Mouse (Mus musculus): Measurements from ENCODE around the gene Rhbdf2.
"Not testable (repeated sequence)": the region's sequence is repeated elsewhere in the genome, so short reads cannot be mapped to it uniquely, and the experiment has no call there.

Gene Rhbdf2

DNA sequence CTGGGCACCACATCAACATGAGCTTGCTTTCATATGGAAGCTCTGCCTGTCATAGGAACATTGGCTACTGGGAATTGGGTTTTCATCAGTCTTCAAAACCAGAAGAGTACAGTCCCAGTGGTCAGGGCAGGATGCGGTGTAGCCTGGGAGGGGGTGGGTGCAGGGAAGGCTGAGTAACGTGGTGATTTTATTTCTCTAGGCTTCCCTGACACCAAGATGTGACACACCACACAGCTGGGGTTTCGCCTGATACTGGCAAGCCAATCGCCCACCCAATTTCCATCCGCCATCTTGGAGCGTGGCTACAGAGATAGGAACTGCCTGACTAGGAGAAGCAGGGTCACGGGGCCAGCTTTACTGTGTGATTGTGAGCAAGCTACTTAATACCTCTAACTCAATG is 8.2 kb downstream of the Rhbdf2 start:
- DNase-seq (ENCODE audit: low spot score): no peak

DNA sequence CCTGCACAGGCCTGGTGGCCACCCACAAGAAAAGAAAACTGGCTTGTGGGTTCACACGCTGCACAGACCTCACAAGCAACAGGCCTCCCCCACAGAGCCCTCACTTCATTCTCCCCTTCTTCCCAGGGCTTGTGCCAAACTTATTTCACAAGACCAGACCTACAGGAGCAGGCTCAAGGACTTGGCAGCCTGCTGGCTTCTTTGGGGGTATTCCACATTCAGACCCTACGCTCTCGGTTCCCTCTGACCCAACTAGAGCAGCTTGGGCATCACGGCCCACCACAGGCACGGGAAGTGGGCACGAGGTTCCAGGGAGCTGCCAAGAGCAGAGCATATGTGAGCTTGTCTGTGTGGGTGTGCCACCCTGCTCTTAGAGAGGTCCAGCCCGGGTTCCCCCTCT is 9.2 kb downstream of the Rhbdf2 start:
- DNase-seq (ENCODE audit: low spot score): no peak

DNA sequence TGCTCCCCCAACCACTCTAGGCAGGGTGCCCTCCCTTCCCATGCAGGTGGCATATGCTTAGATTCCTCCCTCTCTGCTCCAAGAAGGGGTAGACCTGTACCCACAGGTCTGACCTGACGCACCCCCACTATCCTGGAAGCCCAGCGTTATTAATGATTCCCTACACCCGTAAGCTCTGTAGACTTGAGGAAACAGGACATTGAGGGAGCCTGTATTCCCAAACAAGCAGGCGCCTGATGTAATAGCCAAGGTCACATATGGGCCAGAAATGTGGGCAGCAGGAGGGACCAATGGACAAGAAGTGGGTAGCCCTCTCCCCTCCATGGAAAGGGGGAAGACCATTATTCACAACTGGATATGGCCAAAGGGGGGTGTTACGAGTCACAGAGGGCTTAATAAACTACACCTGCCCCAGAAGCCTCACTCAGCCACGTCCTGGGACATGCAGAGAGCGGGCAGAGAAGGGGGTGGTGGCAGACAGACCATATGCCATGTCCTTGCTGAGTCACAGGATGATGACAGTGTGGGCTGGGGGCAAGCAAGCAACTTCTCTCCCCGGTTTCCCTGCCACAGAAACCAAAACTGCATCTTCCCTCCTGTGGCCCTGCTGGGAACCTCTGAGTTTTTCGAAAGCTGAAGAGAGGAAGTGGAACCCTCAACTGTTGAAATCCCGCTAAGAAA is 10.2 kb downstream of the Rhbdf2 start:
- DNase-seq (ENCODE audit: low spot score): no peak

DNA sequence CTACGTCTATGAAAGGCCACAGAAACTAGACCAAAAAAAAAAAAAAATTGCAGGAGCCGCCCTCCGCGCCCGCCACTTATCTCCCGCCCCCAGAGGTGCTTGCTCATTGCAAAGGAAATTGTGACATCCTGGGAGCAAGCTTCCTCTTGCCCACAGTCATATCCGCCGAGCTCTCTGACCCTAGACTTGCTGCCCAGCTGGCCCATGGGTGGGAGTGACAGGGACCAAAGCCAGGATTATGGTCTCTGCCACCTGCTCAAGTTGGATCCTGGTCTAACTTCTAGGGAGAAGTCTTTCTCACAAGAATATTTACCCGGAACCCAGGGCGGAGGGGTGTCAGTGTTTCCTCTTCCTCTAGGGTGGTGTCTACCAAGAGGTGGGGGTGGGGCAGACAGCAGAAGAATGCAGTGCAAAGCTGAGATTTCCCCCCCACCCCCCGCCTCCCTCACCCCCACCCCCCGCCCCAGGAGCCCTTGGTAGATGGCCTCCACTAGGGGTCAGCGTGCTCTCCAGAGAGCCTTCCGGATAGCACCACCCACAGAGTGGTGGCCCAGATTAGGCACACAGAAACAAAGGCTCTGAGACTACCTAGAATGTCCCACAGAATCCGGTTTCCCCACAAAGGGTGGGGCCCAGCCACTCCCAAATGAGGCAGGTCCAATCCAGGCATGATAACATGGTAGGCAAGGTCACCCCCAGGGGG is 10.9 kb downstream of the Rhbdf2 start:
- peak; percentile 41 for DNase-seq (ENCODE audit: low spot score)

DNA sequence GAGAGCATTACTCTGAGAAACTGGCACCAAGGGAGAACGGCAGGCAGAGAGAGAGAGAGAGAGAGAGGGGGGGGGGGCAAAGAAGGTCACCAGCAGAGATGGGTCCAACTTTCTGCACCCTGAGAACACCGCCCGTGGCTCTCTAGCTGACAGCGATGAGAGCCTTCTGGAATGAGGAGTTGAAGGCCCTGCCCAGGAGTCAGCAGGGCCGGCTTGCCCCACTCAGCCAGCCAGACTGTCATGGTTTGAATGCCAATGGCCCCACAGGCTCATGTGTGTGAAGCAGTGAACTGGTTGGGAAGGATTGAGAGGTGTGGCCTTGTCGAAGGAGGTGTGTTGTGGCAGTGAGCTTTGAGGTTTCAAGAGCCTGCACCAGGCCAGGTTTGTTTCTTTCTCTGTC is 13.6 kb downstream of the Rhbdf2 start:
- no peak for DNase-seq (ENCODE audit: low spot score)

DNA sequence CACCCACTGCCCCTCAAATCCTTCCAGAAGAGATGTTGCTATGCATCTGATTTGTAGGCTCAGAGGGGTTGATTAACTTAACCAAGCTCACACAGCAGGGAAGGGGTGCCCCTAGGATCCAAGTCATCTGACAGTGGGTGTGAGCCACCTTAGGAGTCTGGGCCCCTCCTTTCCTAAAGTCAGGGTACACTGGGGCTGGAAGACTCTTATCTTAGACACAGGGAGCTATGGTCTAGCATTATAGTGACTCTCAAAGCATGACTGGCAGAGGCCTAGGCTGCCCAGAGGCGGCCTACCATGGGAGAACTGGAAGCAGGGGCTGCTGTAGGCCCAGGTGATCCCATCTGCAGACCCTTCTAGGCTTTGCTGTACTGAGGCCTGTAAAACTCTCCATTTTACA is 14.3 kb downstream of the Rhbdf2 start:
- no peak for DNase-seq (ENCODE audit: low spot score)

DNA sequence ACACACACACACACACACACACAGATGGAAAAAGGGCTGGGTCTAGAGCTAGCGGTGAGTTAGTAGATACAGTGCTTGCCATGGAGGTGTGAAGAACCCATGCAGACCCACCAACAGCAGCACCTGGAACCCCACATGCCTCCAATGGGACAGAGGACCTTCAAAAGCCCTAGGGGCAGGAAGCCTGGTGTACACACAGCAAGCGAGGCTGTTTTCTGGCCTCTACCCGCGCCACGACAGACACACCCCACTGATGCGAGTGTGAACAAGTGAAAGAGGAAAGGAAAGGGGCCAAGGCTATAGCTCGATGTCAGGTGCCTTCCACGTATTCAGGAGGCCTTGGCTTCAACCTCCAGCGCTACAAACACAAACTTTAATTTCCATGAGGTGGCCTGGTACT is 14.9 kb downstream of the Rhbdf2 start:
- no peak for DNase-seq (ENCODE audit: low spot score)

DNA sequence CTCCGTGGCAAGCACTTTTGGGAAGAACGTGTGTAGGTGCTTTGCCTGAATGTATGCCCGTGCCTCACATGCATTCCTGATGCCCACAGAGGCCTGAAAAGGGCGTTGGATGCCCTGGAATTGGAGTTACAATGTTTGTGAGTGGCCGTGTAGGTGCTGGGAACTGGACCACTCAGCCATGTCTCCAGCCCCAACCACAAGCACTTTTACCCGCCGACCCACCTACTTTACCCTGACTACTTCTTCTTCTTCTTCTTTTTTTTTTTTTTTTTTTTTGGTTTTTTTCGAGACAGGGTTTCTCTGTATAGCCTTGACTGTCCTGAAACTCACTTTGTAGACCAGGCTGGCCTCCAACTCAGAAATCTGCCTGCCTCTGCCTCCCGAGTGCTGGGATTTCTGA is 15.7 kb downstream of the Rhbdf2 start:
- not testable (repeated sequence) for DNase-seq (ENCODE audit: low spot score)

DNA sequence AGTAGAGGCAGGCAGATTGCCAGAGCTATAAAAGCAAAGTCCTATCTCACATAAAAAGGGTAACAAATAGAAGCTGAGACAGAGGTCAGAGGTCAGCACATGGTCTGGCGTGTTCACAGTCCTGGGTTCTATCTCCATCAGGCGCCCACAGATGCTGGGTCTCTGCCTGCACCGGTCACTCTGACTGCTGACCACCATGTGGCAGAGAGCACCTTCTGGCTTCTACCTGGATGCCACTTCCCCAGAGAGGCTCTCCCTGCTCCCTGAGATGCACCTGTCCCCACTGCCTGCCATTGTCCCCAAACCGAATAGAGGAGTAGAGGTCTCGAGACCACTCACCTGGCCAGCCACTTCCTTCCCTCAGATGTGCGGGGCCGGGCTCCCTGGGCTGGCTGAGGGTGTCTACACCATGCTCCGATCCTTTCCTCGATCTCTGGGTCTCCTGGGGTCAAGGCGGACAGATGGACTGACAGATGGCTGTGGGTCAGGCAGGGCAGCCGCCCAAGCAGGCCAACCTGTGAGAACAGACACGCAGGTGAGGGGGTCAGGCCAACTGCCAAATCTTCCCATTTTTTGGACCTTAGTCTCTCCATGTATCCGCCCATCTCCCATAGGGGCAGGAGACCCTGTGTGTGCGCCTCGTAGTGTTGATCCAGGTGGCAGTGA is 16.7 kb downstream of the Rhbdf2 start:
- no peak for DNase-seq (ENCODE audit: low spot score)

DNA sequence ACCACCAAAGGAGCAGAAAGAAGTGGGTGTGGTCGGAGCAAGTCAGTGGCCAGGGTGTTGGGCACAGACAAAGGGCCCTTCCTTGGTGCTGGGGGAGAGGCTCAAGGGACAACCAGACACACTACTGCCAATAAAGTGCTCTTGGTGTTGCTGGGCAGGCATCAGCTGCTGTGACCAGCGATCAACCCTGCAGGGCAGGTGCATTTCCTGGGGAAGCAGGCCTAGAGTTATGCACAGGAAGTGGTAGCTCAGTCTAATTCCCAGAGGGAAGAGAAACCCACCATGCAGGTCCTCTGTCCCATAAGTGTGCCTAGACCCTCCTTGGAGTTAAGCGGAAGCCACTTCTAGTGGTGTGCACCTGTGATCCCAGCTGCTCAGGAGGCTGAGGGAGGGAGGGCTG is 19.1 kb downstream of the Rhbdf2 start:
- no peak for DNase-seq (ENCODE audit: low spot score)

DNA sequence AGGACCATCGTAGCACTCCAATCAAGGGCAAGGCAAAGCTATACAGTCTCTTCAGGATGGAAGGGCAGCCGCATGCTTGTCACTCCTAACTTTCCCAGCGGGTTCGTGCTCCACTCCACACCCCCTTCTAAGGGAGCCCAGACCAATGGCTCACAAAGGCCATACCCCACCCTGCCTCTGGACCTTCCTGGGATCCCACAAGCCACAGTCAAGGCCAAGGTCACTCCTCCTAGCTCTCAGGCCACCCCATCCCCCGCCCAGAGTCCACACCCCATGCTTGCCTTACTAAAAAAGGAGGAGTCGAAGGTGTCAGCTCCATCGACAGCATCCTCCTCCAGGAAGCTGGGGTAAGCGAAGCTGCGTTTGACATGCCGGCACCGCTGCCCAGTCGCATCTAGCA is 22.7 kb downstream of the Rhbdf2 start:
- no peak for DNase-seq (ENCODE audit: low spot score)

DNA sequence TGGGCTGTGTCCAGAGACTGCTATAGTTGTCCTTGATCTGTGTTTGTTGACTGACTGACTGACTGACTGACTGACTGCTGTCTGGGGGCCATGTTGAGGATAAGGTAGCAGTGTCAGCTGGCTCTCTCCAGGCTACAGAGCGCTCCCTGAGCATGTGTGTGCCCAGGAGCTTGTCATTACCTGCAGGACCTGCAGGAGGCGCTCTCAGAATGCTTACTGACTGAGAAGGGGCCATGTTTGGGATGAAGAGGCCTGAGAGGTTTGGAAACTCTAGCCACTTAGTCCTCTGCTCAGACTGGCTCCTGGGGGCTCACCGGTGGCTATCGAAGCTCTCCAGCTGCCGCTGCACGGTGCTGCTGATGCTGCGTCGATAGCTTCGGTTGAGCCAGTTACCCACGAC is 23.5 kb downstream of the Rhbdf2 start:
- DNase-seq (ENCODE audit: low spot score): no peak

DNA sequence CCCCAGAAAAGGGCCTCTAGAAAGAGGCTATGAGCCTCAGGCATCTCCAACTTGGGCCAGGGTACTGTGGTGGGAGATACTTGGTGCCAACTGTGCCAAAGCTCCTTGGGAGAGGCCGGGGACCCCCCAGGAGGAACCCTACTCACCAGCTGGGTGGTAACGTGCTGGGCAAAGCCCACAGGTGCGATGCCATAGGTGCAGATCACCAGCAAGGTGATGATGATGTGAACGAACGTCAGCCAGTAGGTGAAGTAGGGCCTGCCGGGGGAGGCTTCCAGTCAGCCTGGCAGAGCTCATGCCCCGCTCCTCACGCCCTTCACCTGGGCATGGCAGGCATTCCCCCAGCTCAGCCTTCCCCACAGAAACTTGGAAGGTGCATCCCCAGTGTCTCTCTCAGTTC is 24.8 kb downstream of the Rhbdf2 start:
- DNase-seq (ENCODE audit: low spot score): no peak

DNA sequence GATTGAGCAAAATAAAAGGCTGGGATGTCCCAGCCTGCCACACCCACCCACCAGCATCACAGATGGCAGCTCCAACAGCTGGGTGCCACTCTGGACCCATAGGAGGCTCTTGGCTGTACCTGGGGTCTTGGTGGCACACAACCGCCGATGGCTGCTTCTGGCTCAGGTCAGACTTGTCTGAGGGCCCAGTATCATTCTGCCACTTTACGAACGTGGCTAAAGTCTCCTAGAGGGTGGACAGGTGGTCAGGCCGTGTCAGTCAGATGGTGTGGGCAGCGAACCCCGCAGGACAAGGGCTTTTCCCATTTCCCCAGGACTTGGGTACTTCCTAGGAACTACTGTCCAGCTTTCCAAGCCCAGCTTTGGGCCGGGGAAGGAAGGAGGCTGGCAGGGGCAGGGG is 25.7 kb downstream of the Rhbdf2 start:
- no peak for DNase-seq (ENCODE audit: low spot score)

DNA sequence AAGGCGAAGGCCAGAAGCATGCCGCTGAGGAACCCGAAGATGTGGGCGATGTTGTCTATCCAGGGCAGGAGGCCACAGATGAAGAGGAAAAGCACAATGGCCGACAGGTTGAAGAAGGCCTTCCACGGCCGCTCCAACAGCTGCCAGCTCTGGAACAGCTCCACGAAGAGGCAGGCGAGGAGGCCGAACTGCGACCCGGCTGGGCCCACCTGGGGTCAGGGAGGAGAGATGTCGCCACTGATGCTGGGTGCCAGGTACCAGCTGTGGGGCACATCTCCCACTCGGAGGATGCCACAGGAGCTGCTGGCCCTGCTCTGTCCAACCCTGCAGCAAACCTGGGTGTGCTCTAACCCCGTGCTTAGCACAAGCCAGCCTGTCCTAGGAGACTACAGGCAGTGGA is 27.6 kb downstream of the Rhbdf2 start:
- no peak for DNase-seq (ENCODE audit: low spot score)

DNA sequence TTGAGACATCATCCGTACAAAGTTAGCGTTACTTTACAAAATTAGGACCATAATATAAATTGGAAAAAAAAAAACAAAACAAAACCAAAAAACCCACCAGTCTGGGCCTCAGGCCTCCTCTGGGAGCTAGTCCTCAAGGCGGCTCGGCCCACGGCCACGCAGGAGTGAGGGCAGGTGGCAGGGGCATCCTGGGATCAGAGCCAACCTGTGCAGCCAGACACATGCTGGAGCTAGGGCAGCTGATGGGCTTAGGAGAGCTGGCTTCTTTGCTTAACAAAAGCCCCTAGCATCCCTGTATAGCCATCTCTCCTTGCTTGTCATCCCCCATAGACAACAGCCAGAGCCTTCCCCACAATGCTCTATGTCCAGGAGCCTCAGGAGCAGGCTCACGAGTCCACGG is 28.6 kb downstream of the Rhbdf2 start:
- no peak for DNase-seq (ENCODE audit: low spot score)

DNA sequence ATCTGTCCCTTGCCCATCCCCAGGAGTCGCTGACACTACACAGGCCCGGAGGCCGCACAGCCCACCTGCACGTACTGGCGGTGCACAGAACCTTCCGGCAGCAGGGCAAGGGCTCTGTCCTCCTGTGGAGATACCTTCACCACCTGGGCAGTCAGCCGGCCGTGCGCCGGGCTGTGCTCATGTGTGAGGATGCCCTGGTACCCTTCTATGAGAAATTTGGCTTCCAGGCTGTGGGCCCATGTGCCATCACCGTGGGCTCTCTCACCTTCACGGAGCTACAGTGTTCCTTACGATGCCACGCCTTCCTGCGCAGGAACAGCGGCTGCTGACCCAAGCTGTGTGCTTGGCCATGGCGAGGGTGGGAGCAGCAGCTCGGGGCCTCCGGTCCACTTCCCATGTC is 30.1 kb downstream of the Rhbdf2 start:
- no peak for DNase-seq (ENCODE audit: low spot score)

DNA sequence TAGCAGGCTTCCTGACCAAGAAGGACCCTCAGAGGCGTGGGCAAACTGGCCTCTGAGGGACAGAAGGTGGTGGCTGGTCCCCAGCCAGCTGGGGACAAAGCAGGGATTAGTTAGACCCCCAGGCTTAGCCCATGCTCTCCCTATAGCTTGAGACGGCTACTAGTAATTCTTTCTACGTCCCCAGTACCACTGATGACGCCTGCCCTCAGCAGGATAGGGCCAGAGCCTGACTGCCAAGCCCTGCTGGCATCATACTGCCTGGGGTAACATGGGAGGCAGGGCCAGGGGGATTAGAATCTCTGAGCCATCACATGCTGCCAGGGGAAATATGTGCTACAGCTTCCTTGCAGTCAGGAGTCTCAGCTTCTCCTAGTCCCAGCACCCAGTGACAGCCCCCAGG is 33.5 kb downstream of the Rhbdf2 start:
- no peak for DNase-seq (ENCODE audit: low spot score)

DNA sequence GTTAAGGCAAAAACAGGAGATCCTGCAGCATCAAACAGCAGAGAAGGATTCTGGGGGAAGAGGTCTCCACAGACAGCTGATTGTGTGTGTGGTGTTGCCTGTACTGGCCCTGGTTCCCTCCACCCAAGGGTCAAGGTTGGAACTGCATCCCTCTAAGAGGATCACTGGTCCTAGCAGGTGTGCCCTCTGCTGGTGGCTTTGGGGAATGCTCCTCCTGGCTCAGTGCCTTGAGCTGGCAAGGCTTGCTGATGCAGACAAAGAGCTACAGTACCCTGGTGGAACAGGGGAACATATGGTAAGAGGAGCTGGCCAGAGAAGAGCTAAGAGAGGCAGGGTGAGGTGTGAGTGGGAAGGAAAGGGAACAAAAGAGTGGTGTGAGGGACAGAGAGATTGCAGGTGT is 34.4 kb downstream of the Rhbdf2 start:
- DNase-seq (ENCODE audit: low spot score): peak; percentile 93

DNA sequence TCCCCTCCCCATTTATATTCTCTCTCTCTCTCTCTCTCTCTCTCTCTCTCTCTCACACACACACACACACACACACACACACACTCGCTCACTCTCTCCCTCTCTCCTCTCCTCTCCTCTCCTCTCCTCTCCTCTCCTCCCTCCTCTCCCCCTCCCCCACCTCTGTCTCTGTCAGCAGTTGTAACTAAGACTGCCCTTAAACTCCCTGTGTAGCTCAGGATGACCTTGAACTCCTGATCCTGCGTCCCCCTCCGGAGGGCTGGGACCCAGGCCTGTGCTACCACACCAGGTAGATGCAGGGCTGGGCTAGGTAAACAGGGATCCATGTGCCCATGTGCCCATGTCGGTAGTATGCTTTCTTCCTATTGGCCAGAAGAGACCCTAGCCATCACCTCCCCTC is 35.2 kb downstream of the Rhbdf2 start:
- DNase-seq (ENCODE audit: low spot score): no peak

DNA sequence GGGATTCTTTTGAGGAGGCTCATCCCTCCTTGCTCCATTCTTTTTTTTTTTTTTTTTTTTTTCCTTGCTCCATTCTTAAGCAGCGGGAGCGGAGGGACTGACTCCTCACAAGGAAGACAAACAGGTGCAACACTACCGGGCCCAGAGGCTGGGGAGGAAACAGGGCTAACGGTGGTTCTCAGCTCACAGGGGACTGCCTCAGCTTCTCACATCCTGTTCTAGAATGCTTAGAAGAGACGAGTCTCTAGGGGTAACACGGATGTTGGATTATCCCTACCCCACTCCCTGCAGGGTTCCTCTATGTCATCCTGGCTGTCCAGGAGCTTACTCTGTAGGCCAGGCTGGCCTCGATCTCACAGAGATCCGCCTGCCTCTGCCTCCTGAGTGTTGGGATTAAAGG is 37.2 kb downstream of the Rhbdf2 start:
- DNase-seq (ENCODE audit: low spot score): no peak

DNA sequence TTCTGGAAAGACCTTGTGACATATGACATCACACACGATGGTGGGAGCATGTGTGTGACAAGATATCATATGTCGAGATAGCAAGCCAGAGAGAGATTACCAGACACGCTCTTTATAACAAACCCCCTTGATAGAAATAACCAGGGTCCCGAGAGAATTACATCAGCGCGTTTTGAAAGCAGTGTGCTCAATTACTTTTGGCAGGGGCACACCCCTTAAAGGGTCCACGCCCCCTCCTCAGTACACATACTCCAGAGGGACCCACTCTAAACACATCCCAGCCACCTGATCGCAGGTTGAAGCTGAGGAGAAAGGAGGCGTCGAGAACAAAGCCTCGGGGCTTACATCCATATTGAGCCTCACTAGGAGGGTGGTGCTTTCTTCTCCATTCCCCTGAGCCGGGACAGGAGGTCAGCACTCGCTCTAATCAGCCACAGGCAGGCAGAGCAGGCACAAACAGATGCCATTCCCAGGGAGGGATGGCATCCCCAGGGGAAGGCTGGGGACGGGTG is 37.7 kb downstream of the Rhbdf2 start:
- DNase-seq (ENCODE audit: low spot score): no peak
